Mouse (Mus musculus) ovary, postnatal 10 days (tissue): ENCODE data around the gene Zfp507.
A peak's percentile ranks its signal among the peaks of the same experiment; 100 is the strongest.

Experiments used
- DNase-seq: peaks from one replicate; pipeline ENCODE4 v3.0.0; 2022; ENCODE audit warnings: low spot score

Gene Zfp507

GRCm38 (mm10) chr7:35802906-35803595 lies at the start of gene Zfp507:
Gene Zfp507 (minus strand): TSS chr7:35803003.
- DNase-seq: peak; percentile 80

DNA sequence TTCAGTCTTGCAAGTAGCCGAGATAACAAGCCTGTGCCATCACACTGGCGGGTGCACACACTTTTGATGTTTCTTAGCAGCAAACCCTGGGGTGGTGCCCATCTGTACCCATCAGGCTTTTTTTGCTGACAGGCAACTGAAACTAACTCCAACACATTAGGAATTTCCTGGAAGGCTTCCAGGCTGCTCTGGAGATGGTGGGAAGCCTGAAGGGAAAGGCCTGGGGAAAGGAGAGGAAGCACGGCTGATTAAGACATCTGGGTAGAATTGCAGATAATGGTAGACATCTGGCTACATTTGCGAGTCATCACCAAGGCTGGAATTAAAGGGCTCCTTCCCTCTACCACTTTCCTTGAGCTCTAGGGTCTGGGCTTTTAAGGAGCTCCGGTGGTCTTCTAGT lies 47.6 kb upstream of the Zfp507 start:
- no peak for DNase-seq

GRCm38 (mm10) chr7:35848526-35848925 lies 45.7 kb upstream of the Zfp507 start:
- DNase-seq: no peak

DNA sequence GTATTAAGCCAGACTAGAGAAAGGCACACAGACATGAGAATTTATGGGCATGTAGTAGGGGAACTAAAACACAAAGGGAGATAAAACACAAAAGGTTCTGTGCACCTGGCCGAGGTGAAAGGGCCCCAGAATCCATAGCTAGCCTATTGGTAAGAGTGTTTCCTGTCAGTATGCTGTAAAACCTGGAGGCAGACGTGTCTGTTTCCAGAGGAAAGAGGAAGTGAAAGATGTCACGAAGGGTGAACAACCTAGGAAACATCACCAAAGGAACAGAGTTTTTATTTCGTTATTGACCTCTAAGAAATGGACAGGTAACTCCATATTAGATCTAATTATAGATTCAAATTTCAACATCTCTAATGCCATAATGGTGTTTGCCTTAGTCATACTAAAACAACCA lies 37.7 kb upstream of the Zfp507 start:
- no peak for DNase-seq

DNA sequence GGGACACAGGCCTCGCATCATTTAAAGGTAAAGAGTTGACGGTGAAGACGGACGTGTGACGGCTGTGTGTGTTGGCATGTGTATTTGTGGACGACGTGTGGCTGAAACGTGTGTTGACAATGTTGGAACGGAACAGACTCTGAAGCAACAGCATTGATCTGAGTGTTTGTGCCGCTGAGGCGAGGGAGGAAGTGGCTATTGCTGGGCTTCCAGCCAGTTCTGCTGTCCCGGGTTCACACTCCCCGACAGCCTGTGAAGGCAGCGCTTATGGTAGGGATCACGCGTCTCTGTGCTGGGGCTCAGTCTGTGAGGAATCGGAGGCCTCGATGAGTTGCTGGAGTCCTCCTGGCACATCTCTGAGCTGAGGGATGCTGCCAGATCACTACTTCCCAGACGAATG lies 34.0 kb upstream of the Zfp507 start:
- peak; percentile 1 for DNase-seq

- no peak for DNase-seq
Observed at GRCm38 (mm10) chr7:35836415-35836814, 33.6 kb upstream of the Zfp507 start.

DNA sequence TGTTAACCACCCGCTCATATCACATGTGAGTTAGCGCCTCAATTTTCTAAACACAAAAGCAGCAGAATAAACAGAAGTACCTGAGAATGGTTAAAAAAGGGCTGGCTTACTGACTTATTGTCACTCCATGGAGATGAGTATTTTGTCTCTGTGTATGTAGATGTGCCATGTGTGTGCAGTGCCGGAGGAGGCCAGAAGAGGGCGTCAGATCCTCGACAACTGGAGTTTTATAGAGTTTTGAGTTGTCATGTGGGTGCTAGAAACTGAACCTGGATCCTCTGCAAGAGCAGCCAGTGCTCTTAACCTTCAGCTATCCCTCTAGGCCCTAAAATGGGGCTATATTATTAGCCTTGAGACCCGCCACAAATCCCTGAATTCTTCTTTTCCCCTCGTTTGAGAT lies 27.3 kb upstream of the Zfp507 start:
- DNase-seq: no peak

GRCm38 (mm10) chr7:35823906-35824305 lies 21.1 kb upstream of the Zfp507 start:
- DNase-seq: no peak

DNA sequence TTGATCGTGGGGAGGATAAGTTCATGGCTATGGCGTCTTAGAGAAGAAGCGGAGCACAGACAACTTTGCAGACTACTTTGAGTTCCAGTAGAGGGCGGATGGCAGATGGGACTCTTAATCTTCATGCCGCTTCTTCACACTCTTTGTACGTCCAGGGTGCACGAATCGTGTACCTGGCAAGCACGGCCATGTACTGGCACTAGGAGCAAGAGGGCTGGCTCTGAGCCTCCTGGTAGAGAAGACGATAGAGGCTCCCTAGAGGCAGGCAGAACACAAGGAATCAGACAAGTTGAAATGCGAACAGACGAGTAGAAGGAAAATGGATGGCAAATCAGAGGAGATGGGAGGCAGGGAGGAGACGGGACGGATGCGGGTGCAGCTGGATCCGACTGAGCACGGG lies 19.5 kb upstream of the Zfp507 start:
- no peak for DNase-seq

- no peak for DNase-seq
Observed at GRCm38 (mm10) chr7:35821357-35821756, 18.6 kb upstream of the Zfp507 start.

GRCm38 (mm10) chr7:35819486-35819885 lies 16.7 kb upstream of the Zfp507 start:
- no peak for DNase-seq

GRCm38 (mm10) chr7:35814759-35815551 lies 12.2 kb upstream of the Zfp507 start:
- no peak for DNase-seq

DNA sequence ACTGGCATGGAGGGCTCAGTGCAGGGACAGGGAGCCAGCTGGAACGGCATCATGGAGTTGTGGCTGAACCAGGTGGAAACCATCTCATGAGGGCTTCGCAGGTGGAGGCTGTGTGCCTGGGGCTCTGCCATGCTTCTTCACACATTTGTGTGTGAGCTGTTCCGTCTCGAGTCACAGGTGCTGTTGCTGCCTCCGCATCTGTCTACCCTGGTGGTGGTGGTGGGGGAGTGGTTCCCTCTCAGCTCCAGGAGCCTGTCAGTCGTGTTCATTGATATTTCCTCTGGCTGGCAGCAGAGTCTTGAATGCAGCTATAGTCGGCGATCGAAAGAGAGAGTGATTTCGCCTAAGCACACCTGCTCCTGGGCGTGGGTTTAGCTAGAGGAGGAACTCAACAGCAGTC lies 10.5 kb upstream of the Zfp507 start:
- no peak for DNase-seq

DNA sequence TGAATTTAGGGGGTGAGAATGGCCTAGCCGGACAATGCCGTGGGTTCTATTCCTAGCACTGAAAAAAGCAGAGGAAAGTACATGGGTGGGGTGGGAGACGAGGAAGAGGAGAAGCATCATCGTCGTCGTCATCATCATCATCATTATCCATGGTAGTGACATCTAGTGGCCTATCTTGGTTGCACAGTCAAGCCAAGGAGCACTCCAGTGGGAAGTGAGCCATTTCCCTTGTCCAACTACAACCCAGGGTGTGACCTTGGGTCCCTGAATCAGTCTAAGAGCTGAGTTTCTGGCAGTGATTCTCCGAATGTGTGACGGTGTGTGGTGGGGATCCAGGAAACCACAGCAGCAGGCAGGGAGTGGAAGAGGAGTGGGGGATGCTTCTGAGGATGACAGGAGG lies 7.9 kb upstream of the Zfp507 start:
- no peak for DNase-seq

DNA sequence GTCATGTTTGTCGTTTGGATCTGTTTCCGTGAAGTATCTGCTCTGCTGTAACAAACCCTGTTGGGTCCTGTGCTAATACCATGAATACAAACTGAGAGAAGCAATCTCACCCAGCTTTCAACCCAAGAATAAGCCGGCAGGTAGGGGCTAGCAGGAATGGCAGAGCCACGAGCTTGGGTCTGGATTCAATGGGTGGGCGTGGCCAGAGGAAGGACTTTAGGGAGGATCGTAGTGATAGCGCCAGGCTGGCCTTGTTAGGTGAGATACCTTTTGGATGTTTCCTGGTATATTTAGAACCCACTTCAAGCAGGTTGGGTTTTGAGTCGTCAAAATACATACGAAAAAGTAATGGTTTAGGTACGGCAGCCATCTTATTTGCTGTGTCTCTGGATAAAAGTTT lies 1.4 kb upstream of the Zfp507 start:
- no peak for DNase-seq

GRCm38 (mm10) chr7:35802201-35802905 lies 450 bp downstream of the Zfp507 start:
- DNase-seq: no peak

- no peak for DNase-seq
Observed at GRCm38 (mm10) chr7:35796123-35796522, 6.7 kb downstream of the Zfp507 start.

- DNase-seq: no peak
Observed at GRCm38 (mm10) chr7:35794145-35794664, 8.6 kb downstream of the Zfp507 start.

DNA sequence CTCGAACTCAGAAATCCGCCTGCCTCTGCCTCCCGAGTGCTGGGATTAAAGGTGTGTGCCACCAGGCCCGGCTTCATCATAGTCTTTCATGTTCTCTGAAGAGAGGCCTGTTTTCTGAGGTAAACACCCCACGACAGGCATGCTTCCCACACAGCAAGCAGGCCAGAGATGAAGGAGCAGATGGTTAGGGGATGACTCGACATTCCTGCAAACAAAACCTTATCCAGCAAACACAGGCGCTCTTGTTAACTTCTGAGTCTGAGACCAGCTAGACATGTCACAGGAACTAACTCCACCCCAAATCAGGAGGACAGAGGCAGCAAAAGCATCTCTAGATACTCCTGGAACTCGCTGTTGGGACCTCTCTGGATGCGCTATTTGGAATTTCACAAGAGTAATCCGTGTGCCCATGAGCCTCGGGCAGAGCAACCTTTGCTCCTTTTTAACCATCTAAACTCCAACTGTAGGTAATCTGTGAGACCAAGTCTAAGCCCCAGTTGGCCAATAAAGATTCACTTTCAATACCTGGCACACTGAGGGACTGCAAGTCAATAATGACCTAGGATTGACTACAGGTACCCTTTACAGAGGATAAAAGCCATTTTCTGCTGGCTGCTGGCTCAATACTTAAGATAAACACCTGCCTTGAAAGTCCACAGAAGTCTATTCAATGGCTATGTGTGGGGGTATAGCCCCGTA lies 10.5 kb downstream of the Zfp507 start:
- no peak for DNase-seq

GRCm38 (mm10) chr7:35790926-35791325 lies 11.9 kb downstream of the Zfp507 start:
- DNase-seq: no peak

GRCm38 (mm10) chr7:35790201-35790600 lies 12.6 kb downstream of the Zfp507 start:
- DNase-seq: no peak

- no peak for DNase-seq
Observed at GRCm38 (mm10) chr7:35785579-35785978, 17.2 kb downstream of the Zfp507 start.
